Mouse (Mus musculus): ENCODE measurements at regions not wholly inside any gene's neighbourhood (a gene's known extent, or its start where the extent isn't known, plus 50 kb on each side); places are given as distances from the start of the nearest gene placed in this dataset.

GRCm38 (mm10) chr3:38625575-38626184 is 141.0 kb upstream of the Ankrd50 start:
- Histone ChIP-seq H3K4me3 (no peak overlapping the region), H3K4me1 (peaks cover 11% of the 10 kb centered on the region), H3K9me3 (no peaks in the 10 kb centered on the region), H3K27ac (replicated peaks) (0 out of 2 replicates have a peak overlapping the region, but pooled peaks have one; percentile 0), H3K27me3 (replicated peaks; ENCODE audit: low read depth, poor library complexity, severe bottlenecking) (no peaks in the 10 kb centered on the region), H3K36me3 (replicated peaks) (no peaks in the 10 kb centered on the region)
- DNase-seq (ENCODE audit: low spot score): peak; percentile 72
- WGBS: 36% methylated on average over 12 of the region's 12 CpGs

DNA sequence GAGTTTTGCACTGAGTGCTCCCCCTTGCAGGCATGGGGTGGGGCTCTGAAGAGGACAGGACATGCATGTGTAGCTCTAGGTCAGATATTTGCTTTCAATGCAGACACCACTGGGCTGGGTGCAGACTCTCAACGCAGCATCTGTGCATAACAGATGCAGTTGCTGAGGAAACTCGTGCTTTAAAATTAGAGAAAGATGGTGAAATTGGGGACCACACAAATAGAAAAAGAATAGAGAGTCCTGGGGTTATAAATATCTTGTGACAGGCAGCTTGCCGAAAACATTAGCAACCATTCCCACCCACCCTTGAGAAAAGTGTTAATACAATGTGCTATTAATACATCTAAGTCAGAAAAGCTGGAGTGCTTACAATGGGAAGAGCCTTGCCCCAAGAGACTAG is 133.3 kb upstream of the Ankrd50 start:
- H3K27ac ChIP-seq (replicated peaks): no peak overlapping the region
- no peaks in the 10 kb centered on the region for H3K9me3 ChIP-seq
- H3K4me1 ChIP-seq: peaks cover 12% of the 10 kb centered on the region
- no peak overlapping the region for H3K4me3 ChIP-seq
- DNase-seq (ENCODE audit: low spot score): no peak
- H3K36me3 ChIP-seq (replicated peaks): no peaks in the 10 kb centered on the region
- no peaks in the 10 kb centered on the region for H3K27me3 ChIP-seq (replicated peaks; ENCODE audit: low read depth, poor library complexity, severe bottlenecking)
- WGBS: 65% methylated on average over 3 of the region's 3 CpGs

- H3K9me3 ChIP-seq: no peaks in the 10 kb centered on the region
- peaks cover 16% of the 10 kb centered on the region for H3K4me1 ChIP-seq
- no peak for DNase-seq (ENCODE audit: low spot score)
- WGBS: 83% methylated on average over 8 of the region's 8 CpGs
- H3K36me3 ChIP-seq (replicated peaks): no peaks in the 10 kb centered on the region
- no peak overlapping the region for H3K27ac ChIP-seq (replicated peaks)
- H3K4me3 ChIP-seq: no peak overlapping the region
- no peaks in the 10 kb centered on the region for H3K27me3 ChIP-seq (replicated peaks; ENCODE audit: low read depth, poor library complexity, severe bottlenecking)
Measured at GRCm38 (mm10) chr3:38617217-38617616, 132.6 kb upstream of the Ankrd50 start.

GRCm38 (mm10) chr3:38613706-38614105 is 129.1 kb upstream of the Ankrd50 start:
- WGBS: 73% methylated on average over 6 of the region's 6 CpGs
- peaks cover 21% of the 10 kb centered on the region for H3K4me1 ChIP-seq
- no peak overlapping the region for H3K27ac ChIP-seq (replicated peaks)
- no peak overlapping the region for H3K4me3 ChIP-seq
- H3K36me3 ChIP-seq (replicated peaks): no peaks in the 10 kb centered on the region
- no peaks in the 10 kb centered on the region for H3K9me3 ChIP-seq
- no peak for DNase-seq (ENCODE audit: low spot score)
- no peaks in the 10 kb centered on the region for H3K27me3 ChIP-seq (replicated peaks; ENCODE audit: low read depth, poor library complexity, severe bottlenecking)

DNA sequence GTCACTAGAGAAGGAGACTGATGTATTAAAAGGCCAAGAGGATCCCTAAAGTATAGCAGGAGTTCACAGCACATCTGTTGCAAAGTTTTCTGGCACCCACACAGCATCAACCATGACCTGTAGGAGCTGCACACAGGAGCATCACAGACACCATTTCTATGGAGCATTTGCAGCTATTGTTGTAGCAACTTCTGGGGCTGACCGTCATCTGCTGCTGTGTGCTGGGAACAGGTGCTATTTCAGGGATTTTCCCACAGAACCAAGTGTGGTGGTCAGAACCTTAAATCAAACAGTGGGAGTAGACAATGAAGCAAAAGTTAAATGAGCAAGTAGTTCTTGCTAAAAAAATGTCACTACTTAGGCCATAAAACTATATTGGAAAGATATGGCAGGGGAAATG is 106.9 kb upstream of the Ankrd50 start:
- no peaks in the 10 kb centered on the region for H3K36me3 ChIP-seq (replicated peaks)
- H3K9me3 ChIP-seq: no peaks in the 10 kb centered on the region
- H3K27ac ChIP-seq (replicated peaks): no peak overlapping the region
- no peaks in the 10 kb centered on the region for H3K27me3 ChIP-seq (replicated peaks; ENCODE audit: low read depth, poor library complexity, severe bottlenecking)
- DNase-seq (ENCODE audit: low spot score): no peak
- no peaks in the 10 kb centered on the region for H3K4me1 ChIP-seq
- 95% methylated on average over 1 of the region's 1 CpGs for WGBS
- no peak overlapping the region for H3K4me3 ChIP-seq

DNA sequence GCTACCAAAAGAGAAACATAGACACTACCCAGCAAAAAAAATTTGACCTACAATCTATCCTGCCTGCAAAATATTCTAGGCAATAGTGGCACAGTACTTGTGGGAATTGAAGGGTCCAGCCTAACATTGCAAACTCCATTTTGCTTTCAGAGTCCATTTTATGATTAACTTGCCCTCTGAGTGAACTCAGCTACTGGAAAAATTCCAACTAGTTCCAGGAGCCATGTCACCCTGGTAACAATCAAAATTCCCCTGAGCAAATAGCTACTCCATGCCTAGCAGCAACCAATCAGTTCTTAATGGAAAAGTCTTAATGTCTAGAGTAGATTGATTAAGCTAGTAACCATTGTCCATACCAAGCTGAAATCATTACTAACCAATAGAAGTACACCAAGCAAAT is 104.3 kb upstream of the Ankrd50 start:
- peaks cover 3% of the 10 kb centered on the region; the same call in 1 of the 2 replicates for H3K4me1 ChIP-seq
- H3K4me3 ChIP-seq: no peak overlapping the region
- no peaks in the 10 kb centered on the region for H3K27me3 ChIP-seq (replicated peaks; ENCODE audit: low read depth, poor library complexity, severe bottlenecking)
- DNase-seq (ENCODE audit: low spot score): no peak
- H3K27ac ChIP-seq (replicated peaks): no peak overlapping the region
- no peaks in the 10 kb centered on the region for H3K36me3 ChIP-seq (replicated peaks)
- no peaks in the 10 kb centered on the region for H3K9me3 ChIP-seq

GRCm38 (mm10) chr3:38585509-38585908 is 100.9 kb upstream of the Ankrd50 start:
- Histone ChIP-seq H3K4me3 (no peak overlapping the region), H3K27ac (replicated peaks) (no peak overlapping the region), H3K4me1 (peaks cover 3% of the 10 kb centered on the region; the same call in 1 of the 2 replicates), H3K9me3 (no peaks in the 10 kb centered on the region), H3K27me3 (replicated peaks; ENCODE audit: low read depth, poor library complexity, severe bottlenecking) (no peaks in the 10 kb centered on the region), H3K36me3 (replicated peaks) (no peaks in the 10 kb centered on the region)
- 78% methylated on average over 5 of the region's 5 CpGs for WGBS
- no peak for DNase-seq (ENCODE audit: low spot score)

DNA sequence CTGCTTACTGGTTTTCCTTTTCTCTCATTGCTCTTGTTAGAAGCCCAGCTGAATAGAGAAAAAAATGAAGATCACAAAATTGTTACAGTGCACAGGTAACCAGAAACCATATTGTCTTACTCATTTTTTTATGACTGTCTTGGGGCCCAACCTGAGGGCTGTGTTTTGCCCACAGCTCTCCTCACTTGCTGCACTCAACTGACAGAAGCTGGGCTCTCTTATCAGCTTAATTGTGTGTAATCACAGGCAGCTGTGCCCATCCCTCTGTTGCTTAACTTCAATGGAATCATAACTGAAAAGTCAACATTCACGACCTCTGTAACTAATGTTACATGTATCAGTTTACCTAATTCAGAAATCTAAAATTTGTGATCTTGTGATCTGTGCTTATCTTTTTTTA is 95.1 kb upstream of the Ankrd50 start:
- Histone ChIP-seq H3K4me1 (peaks cover 7% of the 10 kb centered on the region; the same call in 1 of the 2 replicates), H3K36me3 (replicated peaks) (no peaks in the 10 kb centered on the region), H3K27me3 (replicated peaks; ENCODE audit: low read depth, poor library complexity, severe bottlenecking) (no peaks in the 10 kb centered on the region), H3K27ac (replicated peaks) (no peak overlapping the region), H3K9me3 (no peaks in the 10 kb centered on the region), H3K4me3 (no peak overlapping the region)
- 51% methylated on average over 1 of the region's 1 CpGs for whole genome bisulfite sequencing
- DNase-seq (ENCODE audit: low spot score): no peak

- Histone ChIP-seq H3K36me3 (replicated peaks) (no peaks in the 10 kb centered on the region), H3K4me1 (peaks cover 7% of the 10 kb centered on the region; the same call in 1 of the 2 replicates), H3K27me3 (replicated peaks; ENCODE audit: low read depth, poor library complexity, severe bottlenecking) (no peaks in the 10 kb centered on the region), H3K9me3 (no peaks in the 10 kb centered on the region), H3K4me3 (no peak overlapping the region), H3K27ac (replicated peaks) (no peak overlapping the region; the same call in 1 of the 2 replicates)
- DNase-seq (ENCODE audit: low spot score): no peak
- 31% methylated on average over 5 of the region's 5 CpGs for WGBS
Measured at GRCm38 (mm10) chr3:38577890-38578628, 93.4 kb upstream of the Ankrd50 start.

GRCm38 (mm10) chr3:38573594-38573993 is 89.0 kb upstream of the Ankrd50 start:
- no peaks in the 10 kb centered on the region for H3K9me3 ChIP-seq
- H3K27me3 ChIP-seq (replicated peaks; ENCODE audit: low read depth, poor library complexity, severe bottlenecking): no peaks in the 10 kb centered on the region
- WGBS: 95% methylated on average over 5 of the region's 5 CpGs
- H3K4me1 ChIP-seq: peaks cover 11% of the 10 kb centered on the region
- H3K4me3 ChIP-seq: no peak overlapping the region
- no peak overlapping the region for H3K27ac ChIP-seq (replicated peaks)
- no peak for DNase-seq (ENCODE audit: low spot score)
- H3K36me3 ChIP-seq (replicated peaks): no peaks in the 10 kb centered on the region

DNA sequence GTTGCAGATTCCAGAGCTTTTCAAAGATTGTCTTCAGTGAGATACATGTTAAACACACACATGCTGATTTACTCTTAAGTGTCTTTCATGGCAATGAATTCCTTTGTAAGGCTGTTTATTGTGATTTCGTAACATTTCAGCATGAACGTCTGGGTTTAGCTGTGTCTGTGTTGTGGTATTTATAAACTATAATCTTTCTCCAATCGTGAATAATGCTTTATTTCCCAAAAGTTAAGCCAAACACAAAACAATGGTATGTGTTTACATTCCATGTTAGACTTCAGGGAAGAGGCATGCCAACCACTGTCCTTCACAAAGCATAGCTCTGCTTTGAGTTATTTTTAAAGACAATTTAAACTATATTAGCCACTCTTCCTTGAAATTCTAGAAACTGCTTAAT is 87.5 kb upstream of the Ankrd50 start:
- Histone ChIP-seq H3K27ac (replicated peaks) (no peak overlapping the region), H3K4me1 (peaks cover 12% of the 10 kb centered on the region), H3K4me3 (no peak overlapping the region), H3K9me3 (no peaks in the 10 kb centered on the region), H3K36me3 (replicated peaks) (no peaks in the 10 kb centered on the region), H3K27me3 (replicated peaks; ENCODE audit: low read depth, poor library complexity, severe bottlenecking) (no peaks in the 10 kb centered on the region)
- no peak for DNase-seq (ENCODE audit: low spot score)
- WGBS: 78% methylated on average over 3 of the region's 3 CpGs

DNA sequence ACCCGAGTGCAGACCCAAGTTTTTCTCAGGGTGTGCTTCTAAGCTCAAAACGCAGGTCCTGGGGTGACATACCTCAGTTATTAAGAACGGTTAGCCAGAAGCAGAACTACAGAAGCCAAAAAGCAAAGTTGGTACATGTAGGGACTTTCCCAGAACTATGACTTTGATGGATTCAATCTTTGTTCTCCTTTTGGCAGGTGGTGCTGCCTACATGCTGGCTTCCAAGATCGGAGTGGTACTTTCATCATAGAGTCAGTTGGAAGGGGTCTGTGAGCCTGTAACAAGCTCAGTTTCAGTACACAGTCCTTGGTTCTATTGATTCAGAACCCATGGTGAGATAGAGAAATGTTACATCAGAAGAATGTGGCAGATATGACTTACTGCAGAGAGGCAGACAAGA is 86.6 kb upstream of the Ankrd50 start:
- Histone ChIP-seq H3K4me1 (peaks cover 12% of the 10 kb centered on the region), H3K4me3 (no peak overlapping the region), H3K9me3 (no peaks in the 10 kb centered on the region), H3K27ac (replicated peaks) (no peak overlapping the region), H3K27me3 (replicated peaks; ENCODE audit: low read depth, poor library complexity, severe bottlenecking) (no peaks in the 10 kb centered on the region), H3K36me3 (replicated peaks) (no peaks in the 10 kb centered on the region)
- 89% methylated on average over 4 of the region's 4 CpGs for WGBS
- DNase-seq (ENCODE audit: low spot score): no peak

DNA sequence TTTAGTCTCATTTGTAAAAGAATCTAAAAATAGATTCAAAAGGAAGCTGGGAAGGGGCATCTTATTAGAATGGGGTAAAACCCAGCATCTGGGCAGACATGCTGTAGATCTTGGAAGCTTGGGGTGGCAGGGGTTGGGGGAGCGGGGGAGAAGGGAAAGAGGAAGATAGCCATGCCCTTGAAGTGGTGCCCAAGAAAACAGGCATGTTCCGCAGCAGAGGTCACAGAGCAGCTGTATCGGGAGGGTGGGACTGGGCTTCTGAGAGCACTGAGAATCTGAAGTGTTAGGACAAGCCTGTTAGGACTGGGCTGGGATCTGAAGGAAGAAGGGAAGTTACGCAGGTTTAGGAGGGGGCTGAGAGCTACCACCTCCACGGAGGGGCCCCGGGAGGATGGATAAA is 84.4 kb upstream of the Ankrd50 start:
- no peaks in the 10 kb centered on the region for H3K9me3 ChIP-seq
- peak overlapping the region; percentile 57; the same call in 1 of the 2 replicates for H3K27ac ChIP-seq (replicated peaks)
- no peak for DNase-seq (ENCODE audit: low spot score)
- no peaks in the 10 kb centered on the region for H3K36me3 ChIP-seq (replicated peaks)
- no peak overlapping the region for H3K4me3 ChIP-seq
- 67% methylated on average over 6 of the region's 6 CpGs for WGBS
- no peaks in the 10 kb centered on the region for H3K27me3 ChIP-seq (replicated peaks; ENCODE audit: low read depth, poor library complexity, severe bottlenecking)
- H3K4me1 ChIP-seq: peaks cover 14% of the 10 kb centered on the region

Measured in embryonic facial prominence, embryonic 10.5 days (tissue).